Mouse (Mus musculus): ENCODE results near the gene Tln2.

GRCm38 (mm10) chr9:67245265-67245664, 314.2 kb downstream of the Tln2 start:
- TF ChIP-seq POLR2A (IDR thresholded peaks at IDR 0.05; ENCODE audit: insufficient read depth, low read depth, low read length), result no peak
- TF ChIP-seq CTCF (IDR thresholded peaks at IDR 0.05; ENCODE audit: insufficient read depth, low read depth, low read length), result no peak

All from olfactory bulb, adult 2 months (tissue).